Mouse (Mus musculus): ENCODE data around the gene Hnrnph1.

Hnrnph1 gene

GRCm38 (mm10) chr11:50373086-50373485 lies 3.7 kb upstream of the Hnrnph1 start:
- ATAC-seq (ENCODE audit: low TSS enrichment) = no peak

GRCm38 (mm10) chr11:50373621-50374020 lies 3.2 kb upstream of the Hnrnph1 start:
- ATAC-seq (ENCODE audit: low TSS enrichment) = no peak

GRCm38 (mm10) chr11:50374286-50375015 lies 2.3 kb upstream of the Hnrnph1 start:
- ATAC-seq (ENCODE audit: low TSS enrichment) = no peak

GRCm38 (mm10) chr11:50375421-50375820 lies 1.4 kb upstream of the Hnrnph1 start:
- no peak for ATAC-seq (ENCODE audit: low TSS enrichment)

- no peak for ATAC-seq (ENCODE audit: low TSS enrichment)
Measured at GRCm38 (mm10) chr11:50376156-50376790, 517 bp upstream of the Hnrnph1 start.

- peak; percentile 55 for ATAC-seq (ENCODE audit: low TSS enrichment)
Measured at GRCm38 (mm10) chr11:50377892-50378684, 1.3 kb downstream of the Hnrnph1 start.

- ATAC-seq (ENCODE audit: low TSS enrichment) = no peak
Measured at GRCm38 (mm10) chr11:50379023-50379752, 2.4 kb downstream of the Hnrnph1 start.

- no peak for ATAC-seq (ENCODE audit: low TSS enrichment)
Measured at GRCm38 (mm10) chr11:50381311-50381710, 4.5 kb downstream of the Hnrnph1 start.

GRCm38 (mm10) chr11:50387167-50387679 lies 10.4 kb downstream of the Hnrnph1 start:
- no peak for ATAC-seq (ENCODE audit: low TSS enrichment)

GRCm38 (mm10) chr11:50387697-50388096 lies 10.9 kb downstream of the Hnrnph1 start:
- ATAC-seq (ENCODE audit: low TSS enrichment) = no peak

- no peak for ATAC-seq (ENCODE audit: low TSS enrichment)
Measured at GRCm38 (mm10) chr11:50388217-50388929, 11.6 kb downstream of the Hnrnph1 start.

GRCm38 (mm10) chr11:50389011-50389410 lies 12.2 kb downstream of the Hnrnph1 start:
- ATAC-seq (ENCODE audit: low TSS enrichment) = no peak

GRCm38 (mm10) chr11:50389616-50390015 lies 12.8 kb downstream of the Hnrnph1 start:
- ATAC-seq (ENCODE audit: low TSS enrichment) = no peak

GRCm38 (mm10) chr11:50391272-50391960 lies 14.6 kb downstream of the Hnrnph1 start:
- no peak for ATAC-seq (ENCODE audit: low TSS enrichment)

- ATAC-seq (ENCODE audit: low TSS enrichment) = no peak
Measured at GRCm38 (mm10) chr11:50393306-50393705, 16.5 kb downstream of the Hnrnph1 start.

- ATAC-seq (ENCODE audit: low TSS enrichment) = no peak
Measured at GRCm38 (mm10) chr11:50394731-50395130, 17.9 kb downstream of the Hnrnph1 start.

GRCm38 (mm10) chr11:50396766-50397307 lies 20.0 kb downstream of the Hnrnph1 start:
- peak; percentile 16; the same call in 1 of the 2 replicates for ATAC-seq (ENCODE audit: low TSS enrichment)

- no peak; the same call in 1 of the 2 replicates for ATAC-seq (ENCODE audit: low TSS enrichment)
Measured at GRCm38 (mm10) chr11:50397316-50397715, 20.5 kb downstream of the Hnrnph1 start.

- no peak for ATAC-seq (ENCODE audit: low TSS enrichment)
Measured at GRCm38 (mm10) chr11:50398803-50399202, 22.0 kb downstream of the Hnrnph1 start.

- ATAC-seq (ENCODE audit: low TSS enrichment) = no peak
Measured at GRCm38 (mm10) chr11:50402481-50402880, 25.7 kb downstream of the Hnrnph1 start.
